Mouse (Mus musculus): ENCODE measurements around the gene Zc3h14. TPM values are rescaled to one million over a fixed set of nuclear protein-coding genes. Genes with fewer than 3 reads are reported as not detected.

The Zc3h14 gene
- total and polyA plus RNA-seq, 2 experiments from 2014 or later, result 113 to 130 TPM

GRCm38 (mm10) chr12:98804078-98804748 lies 57.4 kb downstream of the Zc3h14 start:
- H3K9ac ChIP-seq, result no peak overlapping the region
- H3K9me3 ChIP-seq (ENCODE audit: low read length), result no peaks in the 10 kb centered on the region
- no peak overlapping the region for H3K4me2 ChIP-seq (ENCODE audit: low read depth)
- DNase-seq (no peak), ATAC-seq (no peak)
- H3K27ac ChIP-seq (ENCODE audit: low read depth, low read length), result no peak overlapping the region
- H3K4me1 ChIP-seq (ENCODE audit: insufficient read depth), result no peaks in the 10 kb centered on the region
- H3K27me3 ChIP-seq (ENCODE audit: insufficient read depth, low read length), result no peaks in the 10 kb centered on the region
- WGBS, result 59% methylated on average over 3 of the region's 3 CpGs
- no peak for TF ChIP-seq CTCF (IDR thresholded peaks at IDR 0.05; ENCODE audit: low read depth)
- H3K4me3 ChIP-seq (ENCODE audit: low read depth, low read length), result no peak overlapping the region
- H3K36me3 ChIP-seq (ENCODE audit: insufficient read depth), result peaks cover 24% of the 10 kb centered on the region

- WGBS, result 69% methylated on average over 2 of the region's 2 CpGs
- Histone ChIP-seq H3K4me3 (ENCODE audit: low read depth, low read length) (no peak overlapping the region), H3K9me3 (ENCODE audit: low read length) (no peaks in the 10 kb centered on the region), H3K27me3 (ENCODE audit: insufficient read depth, low read length) (no peaks in the 10 kb centered on the region), H3K36me3 (ENCODE audit: insufficient read depth) (peaks cover 25% of the 10 kb centered on the region), H3K27ac (ENCODE audit: low read depth, low read length) (no peak overlapping the region), H3K9ac (no peak overlapping the region), H3K4me1 (ENCODE audit: insufficient read depth) (no peaks in the 10 kb centered on the region), H3K4me2 (ENCODE audit: low read depth) (no peak overlapping the region)
- no peak for ATAC-seq
- no peak for TF ChIP-seq CTCF (IDR thresholded peaks at IDR 0.05; ENCODE audit: low read depth)
- DNase-seq, result no peak
Observed at GRCm38 (mm10) chr12:98820781-98821180, 74.0 kb downstream of the Zc3h14 start.

GRCm38 (mm10) chr12:98831122-98831521 lies 84.4 kb downstream of the Zc3h14 start:
- Histone ChIP-seq H3K4me2 (ENCODE audit: low read depth) (no peak overlapping the region), H3K4me3 (ENCODE audit: low read depth, low read length) (no peak overlapping the region), H3K9ac (no peak overlapping the region), H3K27ac (ENCODE audit: low read depth, low read length) (no peak overlapping the region), H3K36me3 (ENCODE audit: insufficient read depth) (peaks cover 6% of the 10 kb centered on the region), H3K27me3 (ENCODE audit: insufficient read depth, low read length) (no peaks in the 10 kb centered on the region), H3K4me1 (ENCODE audit: insufficient read depth) (no peaks in the 10 kb centered on the region), H3K9me3 (ENCODE audit: low read length) (no peaks in the 10 kb centered on the region)
- ATAC-seq, result no peak
- WGBS, result 88% methylated on average over 7 of the region's 7 CpGs
- TF ChIP-seq CTCF (IDR thresholded peaks at IDR 0.05; ENCODE audit: low read depth), result no peak
- DNase-seq, result no peak

- no peak for TF ChIP-seq CTCF (IDR thresholded peaks at IDR 0.05; ENCODE audit: low read depth)
- no peaks in the 10 kb centered on the region for H3K27me3 ChIP-seq (ENCODE audit: insufficient read depth, low read length)
- H3K9ac ChIP-seq, result no peak overlapping the region
- no peak overlapping the region for H3K4me3 ChIP-seq (ENCODE audit: low read depth, low read length)
- DNase-seq (no peak), ATAC-seq (no peak)
- 95% methylated on average over 8 of the region's 8 CpGs for WGBS
- H3K4me2 ChIP-seq (ENCODE audit: low read depth), result no peak overlapping the region
- H3K27ac ChIP-seq (ENCODE audit: low read depth, low read length), result no peak overlapping the region
- no peaks in the 10 kb centered on the region for H3K4me1 ChIP-seq (ENCODE audit: insufficient read depth)
- no peaks in the 10 kb centered on the region for H3K9me3 ChIP-seq (ENCODE audit: low read length)
- peaks cover 6% of the 10 kb centered on the region for H3K36me3 ChIP-seq (ENCODE audit: insufficient read depth)
Observed at GRCm38 (mm10) chr12:98832929-98833598, 86.3 kb downstream of the Zc3h14 start.

GRCm38 (mm10) chr12:98833901-98834300 lies 87.1 kb downstream of the Zc3h14 start:
- no peak for DNase-seq
- 97% methylated on average over 1 of the region's 1 CpGs for WGBS
- no peak for TF ChIP-seq CTCF (IDR thresholded peaks at IDR 0.05; ENCODE audit: low read depth)
- Histone ChIP-seq H3K4me1 (ENCODE audit: insufficient read depth) (no peaks in the 10 kb centered on the region), H3K27me3 (ENCODE audit: insufficient read depth, low read length) (no peaks in the 10 kb centered on the region), H3K27ac (ENCODE audit: low read depth, low read length) (no peak overlapping the region), H3K36me3 (ENCODE audit: insufficient read depth) (peaks cover 6% of the 10 kb centered on the region), H3K4me3 (ENCODE audit: low read depth, low read length) (no peak overlapping the region), H3K9me3 (ENCODE audit: low read length) (no peaks in the 10 kb centered on the region), H3K9ac (no peak overlapping the region), H3K4me2 (ENCODE audit: low read depth) (no peak overlapping the region)
- no peak for ATAC-seq

- H3K27me3 ChIP-seq (ENCODE audit: insufficient read depth, low read length), result no peaks in the 10 kb centered on the region
- H3K9ac ChIP-seq, result no peak overlapping the region
- H3K9me3 ChIP-seq (ENCODE audit: low read length), result no peaks in the 10 kb centered on the region
- H3K4me1 ChIP-seq (ENCODE audit: insufficient read depth), result no peaks in the 10 kb centered on the region
- H3K4me2 ChIP-seq (ENCODE audit: low read depth), result no peak overlapping the region
- no peak for TF ChIP-seq CTCF (IDR thresholded peaks at IDR 0.05; ENCODE audit: low read depth)
- H3K4me3 ChIP-seq (ENCODE audit: low read depth, low read length), result no peak overlapping the region
- H3K36me3 ChIP-seq (ENCODE audit: insufficient read depth), result peaks cover 6% of the 10 kb centered on the region
- ATAC-seq, result no peak
- H3K27ac ChIP-seq (ENCODE audit: low read depth, low read length), result no peak overlapping the region
- DNase-seq, result no peak
- WGBS, result 95% methylated on average over 2 of the region's 2 CpGs
Observed at GRCm38 (mm10) chr12:98834879-98835278, 88.1 kb downstream of the Zc3h14 start.

- Histone ChIP-seq H3K9me3 (ENCODE audit: low read length) (no peaks in the 10 kb centered on the region), H3K27me3 (ENCODE audit: insufficient read depth, low read length) (no peaks in the 10 kb centered on the region), H3K4me2 (ENCODE audit: low read depth) (no peak overlapping the region), H3K9ac (no peak overlapping the region), H3K4me3 (ENCODE audit: low read depth, low read length) (no peak overlapping the region), H3K27ac (ENCODE audit: low read depth, low read length) (no peak overlapping the region), H3K4me1 (ENCODE audit: insufficient read depth) (no peaks in the 10 kb centered on the region), H3K36me3 (ENCODE audit: insufficient read depth) (peaks cover 6% of the 10 kb centered on the region)
- DNase-seq, result no peak
- ATAC-seq, result no peak
- no peak for TF ChIP-seq CTCF (IDR thresholded peaks at IDR 0.05; ENCODE audit: low read depth)
- WGBS, result 92% methylated on average over 2 of the region's 2 CpGs
Observed at GRCm38 (mm10) chr12:98835466-98835865, 88.7 kb downstream of the Zc3h14 start.

Other genes starting within 250 kb of the Zc3h14 start
- gene Kcnk10, start 168.7 kb upstream of the Zc3h14 start, total RNA-seq (2014; rRNA removed), result 59.7 and 60.9 TPM in 2 replicates
- gene Kcnk10, start 168.7 kb upstream of the Zc3h14 start, polyA plus RNA-seq (2015; fragmentation: Nextera tagmentation; extraction: Ambion mirVana), result 30.2 and 40.9 TPM in 2 replicates
- 35.4 and 35.5 TPM in 2 replicates for gene Spata7, start 118.8 kb upstream of the Zc3h14 start, total RNA-seq (2014; rRNA removed)
- 23.2 and 32.2 TPM in 2 replicates for gene Spata7, start 118.8 kb upstream of the Zc3h14 start, polyA plus RNA-seq (2015; fragmentation: Nextera tagmentation; extraction: Ambion mirVana)
- 3.1 and 4.0 TPM in 2 replicates for gene Ptpn21, start 9.6 kb upstream of the Zc3h14 start, total RNA-seq (2014; rRNA removed)
- 1.2 and 1.3 TPM in 2 replicates for gene Ptpn21, start 9.6 kb upstream of the Zc3h14 start, polyA plus RNA-seq (2015; fragmentation: Nextera tagmentation; extraction: Ambion mirVana)
- 28.2 and 42.5 TPM in 2 replicates for gene Eml5, start 154.5 kb downstream of the Zc3h14 start, total RNA-seq (2014; rRNA removed)
- gene Eml5, start 154.5 kb downstream of the Zc3h14 start, polyA plus RNA-seq (2015; fragmentation: Nextera tagmentation; extraction: Ambion mirVana), result 3.0 and 8.2 TPM in 2 replicates
- 20.9 and 28.5 TPM in 2 replicates for gene Ttc8, start 173.6 kb downstream of the Zc3h14 start, total RNA-seq (2014; rRNA removed)
- gene Ttc8, start 173.6 kb downstream of the Zc3h14 start, polyA plus RNA-seq (2015; fragmentation: Nextera tagmentation; extraction: Ambion mirVana), result 16.0 and 22.7 TPM in 2 replicates

All from forebrain, postnatal 0 days (tissue).